Mouse (Mus musculus): ENCODE results near the gene Pakap. TPM values are rescaled to one million over a fixed set of nuclear protein-coding genes. Genes with fewer than 3 reads are reported as not detected.

Pakap gene
- polyA plus RNA-seq, 1 experiment, result 1.9 TPM

- DNase-seq (ENCODE audit: low read depth), result no peak
- TF ChIP-seq CTCF (IDR thresholded peaks at IDR 0.05; ENCODE audit: borderline replicate concordance, extremely low read depth, insufficient read depth, insufficient read length) (no peak), POLR2A (IDR thresholded peaks at IDR 0.05; ENCODE audit: borderline replicate concordance, extremely low read depth, insufficient read depth, insufficient read length, poor library complexity, severe bottlenecking) (no peak)
These were observed 205.0 kb downstream of the Pakap start for GRCm38 (mm10) chr4:57772851-57773510.

GRCm38 (mm10) chr4:57774517-57774916 is 206.5 kb downstream of the Pakap start:
- DNase-seq (ENCODE audit: low read depth), result no peak
- TF ChIP-seq CTCF (IDR thresholded peaks at IDR 0.05; ENCODE audit: borderline replicate concordance, extremely low read depth, insufficient read depth, insufficient read length), result no peak
- no peak for TF ChIP-seq POLR2A (IDR thresholded peaks at IDR 0.05; ENCODE audit: borderline replicate concordance, extremely low read depth, insufficient read depth, insufficient read length, poor library complexity, severe bottlenecking)

GRCm38 (mm10) chr4:57775582-57775981 is 207.6 kb downstream of the Pakap start:
- TF ChIP-seq POLR2A (IDR thresholded peaks at IDR 0.05; ENCODE audit: borderline replicate concordance, extremely low read depth, insufficient read depth, insufficient read length, poor library complexity, severe bottlenecking) (no peak), CTCF (IDR thresholded peaks at IDR 0.05; ENCODE audit: borderline replicate concordance, extremely low read depth, insufficient read depth, insufficient read length) (no peak)
- no peak for DNase-seq (ENCODE audit: low read depth)

- DNase-seq (ENCODE audit: low read depth), result no peak
- TF ChIP-seq CTCF (IDR thresholded peaks at IDR 0.05; ENCODE audit: borderline replicate concordance, extremely low read depth, insufficient read depth, insufficient read length), result no peak
- no peak for TF ChIP-seq POLR2A (IDR thresholded peaks at IDR 0.05; ENCODE audit: borderline replicate concordance, extremely low read depth, insufficient read depth, insufficient read length, poor library complexity, severe bottlenecking)
These were observed 212.4 kb downstream of the Pakap start for GRCm38 (mm10) chr4:57780403-57780802.

- TF ChIP-seq CTCF (IDR thresholded peaks at IDR 0.05; ENCODE audit: borderline replicate concordance, extremely low read depth, insufficient read depth, insufficient read length), result no peak
- TF ChIP-seq POLR2A (IDR thresholded peaks at IDR 0.05; ENCODE audit: borderline replicate concordance, extremely low read depth, insufficient read depth, insufficient read length, poor library complexity, severe bottlenecking), result no peak
- peak; percentile 76 for DNase-seq (ENCODE audit: low read depth)
These were observed 213.1 kb downstream of the Pakap start for GRCm38 (mm10) chr4:57780833-57781641.

GRCm38 (mm10) chr4:57781994-57782393 is 214.0 kb downstream of the Pakap start:
- DNase-seq (ENCODE audit: low read depth), result peak; percentile 80
- TF ChIP-seq POLR2A (IDR thresholded peaks at IDR 0.05; ENCODE audit: borderline replicate concordance, extremely low read depth, insufficient read depth, insufficient read length, poor library complexity, severe bottlenecking) (0 out of 2 replicates have a peak, but pooled peaks have one; percentile 6), CTCF (IDR thresholded peaks at IDR 0.05; ENCODE audit: borderline replicate concordance, extremely low read depth, insufficient read depth, insufficient read length) (no peak)

- no peak for TF ChIP-seq CTCF (IDR thresholded peaks at IDR 0.05; ENCODE audit: borderline replicate concordance, extremely low read depth, insufficient read depth, insufficient read length)
- DNase-seq (ENCODE audit: low read depth), result peak; percentile 54
These were observed 214.8 kb downstream of the Pakap start for GRCm38 (mm10) chr4:57782549-57783390.

GRCm38 (mm10) chr4:57783391-57783770 is 215.4 kb downstream of the Pakap start:
- TF ChIP-seq POLR2A (IDR thresholded peaks at IDR 0.05; ENCODE audit: borderline replicate concordance, extremely low read depth, insufficient read depth, insufficient read length, poor library complexity, severe bottlenecking), result no peak
- TF ChIP-seq CTCF (IDR thresholded peaks at IDR 0.05; ENCODE audit: borderline replicate concordance, extremely low read depth, insufficient read depth, insufficient read length), result no peak
- peak; percentile 40 for DNase-seq (ENCODE audit: low read depth)

GRCm38 (mm10) chr4:57783853-57784600 is 216.0 kb downstream of the Pakap start:
- peak; percentile 37 for DNase-seq (ENCODE audit: low read depth)
- TF ChIP-seq CTCF (IDR thresholded peaks at IDR 0.05; ENCODE audit: borderline replicate concordance, extremely low read depth, insufficient read depth, insufficient read length), result no peak
- TF ChIP-seq POLR2A (IDR thresholded peaks at IDR 0.05; ENCODE audit: borderline replicate concordance, extremely low read depth, insufficient read depth, insufficient read length, poor library complexity, severe bottlenecking), result no peak

GRCm38 (mm10) chr4:57788709-57789108 is 220.7 kb downstream of the Pakap start:
- TF ChIP-seq POLR2A (IDR thresholded peaks at IDR 0.05; ENCODE audit: borderline replicate concordance, extremely low read depth, insufficient read depth, insufficient read length, poor library complexity, severe bottlenecking) (no peak), CTCF (IDR thresholded peaks at IDR 0.05; ENCODE audit: borderline replicate concordance, extremely low read depth, insufficient read depth, insufficient read length) (no peak)
- no peak for DNase-seq (ENCODE audit: low read depth)
